Mouse (Mus musculus): ENCODE data around the gene Riok2. TPM values are rescaled to one million over a fixed set of nuclear protein-coding genes. Genes with fewer than 3 reads are reported as not detected.

Riok2 gene
- polyA plus RNA-seq, 1 experiment from 2014 or later = 25.9 TPM

DNA sequence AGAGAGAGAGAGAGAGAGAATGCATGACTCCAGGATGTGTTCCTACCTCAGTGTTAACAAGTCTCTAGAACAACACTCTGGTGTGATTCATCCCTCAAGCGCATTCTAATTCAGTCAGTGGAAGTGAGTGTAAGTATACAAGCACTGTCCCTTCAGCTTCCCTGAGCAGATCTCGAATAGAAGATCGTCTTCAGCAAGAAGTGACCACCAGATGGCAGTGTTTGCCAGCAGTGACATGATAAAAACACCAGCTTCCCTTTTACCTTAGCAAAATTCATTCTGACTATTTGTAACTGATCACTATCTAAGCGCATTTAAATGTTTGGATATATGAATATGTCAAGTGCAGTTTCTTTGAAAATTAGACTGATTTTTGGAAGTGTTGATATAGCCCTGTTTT is 20.2 kb downstream of the Riok2 start:
- H3K4me1 ChIP-seq (replicated peaks) = no peaks in the 10 kb centered on the region; the same call in 1 of the 2 replicates
- H3K27me3 ChIP-seq (ENCODE audit: insufficient read depth, poor library complexity, severe bottlenecking) = no peaks in the 10 kb centered on the region
- no peak overlapping the region for H3K27ac ChIP-seq
- H3K9me3 ChIP-seq = no peaks in the 10 kb centered on the region
- H3K4me3 ChIP-seq = no peak overlapping the region
- peak; percentile 66 for DNase-seq (ENCODE audit: low spot score)
- WGBS = 36% methylated on average over 4 of the region's 4 CpGs
- H3K36me3 ChIP-seq = peaks cover 54% of the 10 kb centered on the region

DNA sequence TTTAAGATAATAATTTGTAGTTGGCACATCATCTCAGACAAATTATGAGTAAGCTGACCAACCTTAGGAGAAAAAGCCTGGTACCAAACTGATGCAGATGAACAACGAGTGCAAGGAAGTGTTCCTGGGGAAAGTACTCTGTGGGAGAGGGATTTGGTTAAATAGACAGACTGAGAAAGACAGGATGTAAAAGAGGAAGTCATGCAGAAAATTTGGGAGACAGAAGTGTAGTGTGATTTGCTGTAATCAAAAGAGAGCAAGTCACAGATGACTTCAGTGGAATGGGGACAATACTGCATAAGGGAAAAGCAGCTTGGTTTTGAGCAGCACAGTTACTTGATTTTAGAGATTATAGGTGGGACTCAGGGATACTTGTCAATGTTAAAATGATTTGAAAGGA is 22.8 kb downstream of the Riok2 start:
- 33% methylated on average over 1 of the region's 1 CpGs for WGBS
- H3K27me3 ChIP-seq (ENCODE audit: insufficient read depth, poor library complexity, severe bottlenecking) = no peaks in the 10 kb centered on the region
- DNase-seq (ENCODE audit: low spot score) = no peak
- no peaks in the 10 kb centered on the region; the same call in 1 of the 2 replicates for H3K4me1 ChIP-seq (replicated peaks)
- no peaks in the 10 kb centered on the region for H3K9me3 ChIP-seq
- no peak overlapping the region for H3K4me3 ChIP-seq
- H3K36me3 ChIP-seq = peaks cover 33% of the 10 kb centered on the region
- H3K27ac ChIP-seq = no peak overlapping the region

DNA sequence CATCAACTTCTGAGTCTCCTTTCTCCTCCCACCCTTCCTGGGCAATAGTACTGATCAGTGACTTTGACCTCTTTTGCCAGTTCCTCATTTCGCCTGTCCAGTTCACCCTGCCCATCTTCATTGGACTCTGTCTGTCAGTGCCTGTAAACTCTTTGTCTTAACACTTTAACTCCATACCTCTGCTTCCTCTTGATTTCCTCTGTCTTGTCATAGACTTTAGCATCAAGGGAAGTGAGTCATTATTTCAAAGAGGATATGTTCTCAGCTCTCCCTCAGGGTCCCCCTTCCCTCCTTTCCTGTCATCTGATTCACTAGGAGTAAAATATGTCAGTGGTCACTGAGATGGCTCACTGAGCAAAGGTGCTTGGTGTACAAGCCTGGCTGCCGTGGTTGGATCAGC is 24.6 kb downstream of the Riok2 start:
- no peak for DNase-seq (ENCODE audit: low spot score)
- H3K27ac ChIP-seq = no peak overlapping the region
- H3K4me1 ChIP-seq (replicated peaks) = peaks cover 14% of the 10 kb centered on the region
- H3K36me3 ChIP-seq = peaks cover 23% of the 10 kb centered on the region
- no peaks in the 10 kb centered on the region for H3K27me3 ChIP-seq (ENCODE audit: insufficient read depth, poor library complexity, severe bottlenecking)
- H3K9me3 ChIP-seq = no peaks in the 10 kb centered on the region
- H3K4me3 ChIP-seq = no peak overlapping the region
- WGBS = 85% methylated on average over 2 of the region's 2 CpGs

DNA sequence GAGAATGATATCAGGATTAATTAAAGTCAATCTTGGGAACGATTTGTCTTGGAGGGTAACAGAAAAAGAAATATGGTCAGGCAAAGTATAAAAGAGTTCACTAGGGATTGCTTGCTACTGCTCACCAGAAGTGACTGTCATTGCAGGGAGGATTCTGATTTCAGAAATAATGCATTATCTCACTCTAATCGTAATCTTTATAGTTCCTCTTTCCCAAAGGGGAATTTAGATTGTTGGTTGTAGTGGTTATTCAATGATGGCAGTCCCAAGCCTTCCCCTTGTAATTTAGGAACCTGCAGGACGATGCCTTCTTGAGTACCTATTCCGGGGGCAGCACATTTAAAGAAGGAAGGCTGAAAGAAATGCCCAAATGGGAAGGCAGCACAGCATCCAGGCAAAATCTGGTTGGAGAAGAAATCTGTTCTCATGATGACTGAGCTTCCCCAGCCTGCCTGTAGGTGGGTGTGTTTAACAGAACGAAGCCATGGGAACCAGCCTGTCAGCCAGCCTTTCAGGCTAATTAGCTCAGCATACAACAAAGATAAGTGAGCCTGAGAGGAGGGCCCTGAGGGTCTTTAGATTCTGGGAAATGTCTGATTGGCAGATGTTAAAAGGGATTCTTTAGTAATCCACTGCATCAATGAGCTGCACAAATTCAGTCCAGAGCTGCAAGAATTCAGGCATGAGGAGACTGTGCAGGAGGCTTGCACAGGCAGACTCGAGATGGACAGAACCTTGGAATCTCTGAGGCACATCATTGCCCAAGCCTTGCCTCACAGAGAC is 28.3 kb downstream of the Riok2 start, which contains the start of gene Lix1:
TSS of gene Lix1 (plus strand) at position 451 of the 783 bp plus-strand sequence.
- peak; percentile 80 for DNase-seq (ENCODE audit: low spot score)
- peaks cover 32% of the 10 kb centered on the region for H3K4me1 ChIP-seq (replicated peaks)
- 29% methylated on average over 6 of the region's 6 CpGs for WGBS

DNA sequence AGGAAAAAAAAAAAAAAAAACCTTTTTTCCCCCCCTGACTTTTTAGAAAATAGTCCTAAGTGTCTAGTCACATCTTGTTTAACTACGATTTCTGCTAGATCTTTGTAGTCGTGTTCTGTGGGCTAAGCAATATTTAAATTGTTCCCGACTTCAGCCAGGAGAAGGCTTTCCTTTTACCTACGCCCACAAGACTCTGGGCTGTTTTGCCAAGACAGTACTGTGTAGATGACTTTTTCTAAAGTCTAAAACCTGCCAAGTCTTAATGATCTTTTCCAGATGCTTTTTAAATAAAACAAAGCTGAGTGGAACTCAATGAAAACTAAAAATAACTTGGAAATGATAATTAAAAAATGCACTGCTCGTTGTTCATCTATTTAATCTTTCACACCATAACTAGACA is 28.9 kb downstream of the Riok2 start:
- Histone ChIP-seq H3K4me3 (peak overlapping the region; percentile 49), H3K4me1 (replicated peaks) (peaks cover 36% of the 10 kb centered on the region), H3K27me3 (ENCODE audit: insufficient read depth, poor library complexity, severe bottlenecking) (no peaks in the 10 kb centered on the region), H3K36me3 (0 out of 2 replicates have a peak, but pooled peaks cover 3% of the 10 kb centered on the region), H3K9me3 (no peaks in the 10 kb centered on the region), H3K27ac (peak overlapping the region; percentile 65)
- DNase-seq (ENCODE audit: low spot score) = no peak
- WGBS = 30% methylated on average over 5 of the region's 5 CpGs

More for the DNA sequence above, 28.3 kb downstream of the Riok2 start, which contains the start of gene Lix1:
- Histone ChIP-seq H3K36me3 (0 out of 2 replicates have a peak, but pooled peaks cover 3% of the 10 kb centered on the region), H3K27me3 (ENCODE audit: insufficient read depth, poor library complexity, severe bottlenecking) (no peaks in the 10 kb centered on the region), H3K9me3 (no peaks in the 10 kb centered on the region), H3K4me3 (peak within 1 kb of the TSS; percentile 49), H3K27ac (peak within 1 kb of the TSS; percentile 65)

DNA sequence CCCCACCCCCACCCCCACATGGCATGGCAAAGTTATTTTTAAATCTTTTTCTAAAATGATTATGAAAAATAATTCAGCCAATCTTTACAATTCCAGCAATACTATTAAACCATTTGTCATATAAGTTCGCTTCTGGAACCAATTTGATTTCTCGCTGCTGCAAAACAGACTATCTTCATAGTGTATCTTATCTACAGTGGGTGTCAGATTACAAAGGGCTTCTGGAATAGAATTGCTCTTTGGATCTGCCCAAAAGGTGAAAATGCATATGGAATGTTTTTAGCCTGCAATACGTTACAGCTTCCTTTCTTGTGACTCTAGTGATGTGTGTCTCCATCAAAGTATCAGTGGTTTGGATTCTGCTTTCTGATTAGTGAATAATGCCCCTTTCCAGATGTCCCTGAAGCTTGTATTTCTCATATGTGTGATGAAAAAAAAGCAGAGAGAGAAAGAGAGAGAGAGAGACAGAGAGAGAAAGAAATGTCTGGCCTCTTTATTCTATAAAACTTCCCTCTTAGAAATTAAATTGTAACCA is 29.5 kb downstream of the Riok2 start:
- no peak for DNase-seq (ENCODE audit: low spot score)

DNA sequence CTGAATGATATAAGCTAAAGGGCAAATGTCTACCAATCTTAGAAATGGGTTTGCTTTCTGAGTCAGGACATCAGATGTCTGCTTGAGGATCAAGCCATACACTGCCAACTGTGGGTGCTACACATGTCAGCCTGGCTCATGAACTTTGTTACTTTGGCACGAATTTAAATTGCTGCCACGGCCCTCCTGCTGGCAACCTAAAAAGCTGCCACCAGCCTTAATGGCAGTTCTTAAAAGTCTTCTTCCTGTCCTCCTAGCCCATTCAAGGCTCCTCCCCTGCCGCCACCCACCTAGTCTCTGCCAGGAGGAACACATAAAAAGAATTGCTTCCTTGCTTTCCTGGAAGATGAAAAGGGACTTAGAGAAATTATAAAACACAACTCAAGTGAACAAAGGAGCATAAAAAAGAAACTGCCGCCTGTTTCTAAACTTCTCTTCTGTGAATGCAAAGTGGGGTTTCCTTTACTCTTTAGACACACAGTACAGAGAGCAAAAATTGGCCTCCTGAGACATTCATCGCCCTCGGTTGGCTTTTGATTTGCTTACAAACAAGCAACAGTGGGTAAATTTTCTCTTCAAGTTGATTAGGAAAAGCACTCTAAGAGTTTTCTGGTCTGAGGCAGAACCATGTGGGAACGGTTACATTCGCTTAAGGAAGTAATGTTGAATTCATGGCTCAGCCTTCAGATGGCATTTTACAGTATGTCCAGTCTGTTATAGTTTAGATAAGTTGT is 30.9 kb downstream of the Riok2 start:
- Histone ChIP-seq H3K4me3 (peak overlapping the region; percentile 49), H3K27me3 (ENCODE audit: insufficient read depth, poor library complexity, severe bottlenecking) (no peaks in the 10 kb centered on the region), H3K27ac (peak overlapping the region; percentile 69), H3K4me1 (replicated peaks) (peaks cover 54% of the 10 kb centered on the region), H3K36me3 (0 out of 2 replicates have a peak, but pooled peaks cover 3% of the 10 kb centered on the region), H3K9me3 (no peaks in the 10 kb centered on the region)
- 40% methylated on average over 8 of the region's 8 CpGs for WGBS
- no peak for DNase-seq (ENCODE audit: low spot score)

More for the DNA sequence above, 29.5 kb downstream of the Riok2 start:
- Histone ChIP-seq H3K36me3 (0 out of 2 replicates have a peak, but pooled peaks cover 3% of the 10 kb centered on the region), H3K4me3 (peak overlapping the region; percentile 49), H3K27ac (peak overlapping the region; percentile 68; the same call in 1 of the 2 replicates), H3K9me3 (no peaks in the 10 kb centered on the region), H3K4me1 (replicated peaks) (peaks cover 42% of the 10 kb centered on the region), H3K27me3 (ENCODE audit: insufficient read depth, poor library complexity, severe bottlenecking) (no peaks in the 10 kb centered on the region)
- WGBS = 25% methylated on average over 3 of the region's 3 CpGs

DNA sequence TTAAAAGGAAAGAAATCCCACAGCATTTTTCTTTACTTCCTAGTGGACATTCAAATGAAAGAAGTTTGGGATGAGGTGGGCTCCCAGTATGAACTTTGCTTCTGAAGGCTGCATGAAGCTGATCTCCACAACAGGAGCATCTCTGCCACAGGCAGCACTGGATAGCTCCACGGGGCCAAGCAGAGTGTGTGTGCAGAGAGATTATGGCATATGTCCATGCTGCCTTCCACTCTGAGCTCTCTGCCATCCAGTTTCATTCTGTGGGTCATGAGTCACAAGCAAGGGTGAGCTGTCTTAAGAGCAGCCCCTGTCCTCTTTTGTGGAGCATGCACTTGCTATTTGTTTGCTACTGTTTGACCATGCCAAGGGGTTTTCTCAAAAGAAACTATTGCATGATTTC is 31.5 kb downstream of the Riok2 start:
- Histone ChIP-seq H3K4me3 (no peak overlapping the region), H3K9me3 (no peaks in the 10 kb centered on the region), H3K36me3 (0 out of 2 replicates have a peak, but pooled peaks cover 3% of the 10 kb centered on the region), H3K27ac (peak overlapping the region; percentile 45; the same call in 1 of the 2 replicates), H3K27me3 (ENCODE audit: insufficient read depth, poor library complexity, severe bottlenecking) (no peaks in the 10 kb centered on the region), H3K4me1 (replicated peaks) (peaks cover 61% of the 10 kb centered on the region)
- DNase-seq (ENCODE audit: low spot score) = no peak
- WGBS = 69% methylated on average over 1 of the region's 1 CpGs

DNA sequence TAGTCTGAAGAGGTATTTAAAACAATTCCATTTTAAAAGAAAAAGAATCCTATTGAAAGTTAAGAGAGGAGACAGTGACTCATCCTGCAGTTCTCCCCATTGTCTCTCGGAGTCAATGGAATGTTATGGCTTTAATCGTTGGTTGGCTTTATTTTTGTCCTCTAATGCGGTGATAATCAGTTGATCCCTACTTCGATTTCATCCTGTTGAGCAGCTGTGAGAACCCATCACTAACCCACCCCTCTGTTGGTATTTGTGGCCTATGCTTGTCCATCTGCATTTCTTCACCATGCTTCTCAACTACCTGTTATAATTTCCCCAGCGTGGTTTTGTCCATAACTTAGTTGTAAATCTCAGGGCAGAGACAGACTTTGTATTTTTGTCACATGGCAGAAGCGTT is 34.0 kb downstream of the Riok2 start:
- no peak overlapping the region for H3K4me3 ChIP-seq
- H3K27me3 ChIP-seq (ENCODE audit: insufficient read depth, poor library complexity, severe bottlenecking) = no peaks in the 10 kb centered on the region
- 38% methylated on average over 6 of the region's 6 CpGs for WGBS
- DNase-seq (ENCODE audit: low spot score) = no peak
- H3K9me3 ChIP-seq = no peaks in the 10 kb centered on the region
- 0 out of 2 replicates have a peak, but pooled peaks cover 4% of the 10 kb centered on the region for H3K36me3 ChIP-seq
- H3K4me1 ChIP-seq (replicated peaks) = peaks cover 55% of the 10 kb centered on the region
- peak overlapping the region; percentile 70; the same call in 1 of the 2 replicates for H3K27ac ChIP-seq

DNA sequence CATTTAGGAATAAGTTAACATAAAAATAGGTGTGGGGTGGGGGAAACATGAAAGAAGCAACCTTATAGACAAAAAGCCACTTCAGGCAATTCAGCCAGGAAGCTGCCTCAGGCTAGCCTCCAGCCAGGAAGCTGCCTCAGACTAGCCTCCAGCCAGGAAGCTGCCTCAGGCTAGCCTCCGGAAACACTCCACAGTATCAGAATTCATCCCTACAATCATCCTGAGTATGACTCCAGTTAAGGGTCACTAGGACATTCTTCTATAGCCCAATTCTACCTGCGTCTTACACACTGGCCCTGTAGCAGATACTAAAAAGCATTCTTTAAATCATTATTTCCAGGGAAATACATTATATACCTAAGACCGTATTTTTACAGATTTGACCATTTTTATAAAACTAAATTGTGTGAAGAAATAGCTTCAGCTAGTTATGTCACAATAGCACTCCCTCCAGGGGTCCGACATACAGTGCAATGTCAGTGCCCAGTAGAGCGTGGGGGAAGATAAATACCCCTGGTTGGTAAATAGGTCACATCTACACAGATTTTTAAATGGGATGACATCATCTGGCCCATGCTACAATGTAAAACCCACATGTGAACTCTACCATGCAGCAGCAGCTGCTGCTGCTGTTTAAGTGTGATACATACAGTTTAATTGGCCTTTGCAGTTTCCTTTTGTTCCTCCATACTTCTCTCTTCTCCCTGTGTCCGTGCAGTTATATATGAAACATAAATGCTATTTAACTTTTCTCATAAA is 34.8 kb downstream of the Riok2 start:
- peak overlapping the region; percentile 70 for H3K27ac ChIP-seq
- no peak for DNase-seq (ENCODE audit: low spot score)
- H3K9me3 ChIP-seq = no peaks in the 10 kb centered on the region
- 39% methylated on average over 6 of the region's 6 CpGs for WGBS
- H3K4me1 ChIP-seq (replicated peaks) = peaks cover 48% of the 10 kb centered on the region
- 0 out of 2 replicates have a peak, but pooled peaks cover 9% of the 10 kb centered on the region for H3K36me3 ChIP-seq
- H3K27me3 ChIP-seq (ENCODE audit: insufficient read depth, poor library complexity, severe bottlenecking) = no peaks in the 10 kb centered on the region
- no peak overlapping the region for H3K4me3 ChIP-seq

DNA sequence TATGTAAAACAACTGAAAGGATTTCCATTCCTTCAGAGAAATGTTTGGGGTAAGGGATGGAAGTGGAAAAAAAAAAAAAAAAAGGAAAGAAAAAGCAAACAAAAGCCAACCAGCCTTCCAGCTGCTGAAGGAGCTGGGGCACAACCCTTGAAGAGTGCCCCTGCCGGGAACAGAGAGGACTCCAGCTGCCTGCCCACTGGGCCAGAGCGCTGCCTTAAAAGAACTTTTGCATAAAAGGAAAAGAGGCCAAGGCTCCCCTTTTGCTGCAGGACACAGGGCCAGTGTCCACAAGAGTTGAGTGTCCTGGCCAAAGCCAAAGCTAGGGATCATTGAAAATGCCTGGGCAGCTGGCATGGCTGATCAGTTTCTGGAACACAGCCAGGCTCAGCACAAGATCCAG is 35.5 kb downstream of the Riok2 start:
- no peaks in the 10 kb centered on the region for H3K9me3 ChIP-seq
- H3K27me3 ChIP-seq (ENCODE audit: insufficient read depth, poor library complexity, severe bottlenecking) = no peaks in the 10 kb centered on the region
- H3K27ac ChIP-seq = peak overlapping the region; percentile 79
- H3K4me1 ChIP-seq (replicated peaks) = peaks cover 42% of the 10 kb centered on the region
- peaks cover 12% of the 10 kb centered on the region; the same call in 1 of the 2 replicates for H3K36me3 ChIP-seq
- H3K4me3 ChIP-seq = no peak overlapping the region
- peak; percentile 64 for DNase-seq (ENCODE audit: low spot score)
- 4% methylated on average over 2 of the region's 2 CpGs for WGBS

DNA sequence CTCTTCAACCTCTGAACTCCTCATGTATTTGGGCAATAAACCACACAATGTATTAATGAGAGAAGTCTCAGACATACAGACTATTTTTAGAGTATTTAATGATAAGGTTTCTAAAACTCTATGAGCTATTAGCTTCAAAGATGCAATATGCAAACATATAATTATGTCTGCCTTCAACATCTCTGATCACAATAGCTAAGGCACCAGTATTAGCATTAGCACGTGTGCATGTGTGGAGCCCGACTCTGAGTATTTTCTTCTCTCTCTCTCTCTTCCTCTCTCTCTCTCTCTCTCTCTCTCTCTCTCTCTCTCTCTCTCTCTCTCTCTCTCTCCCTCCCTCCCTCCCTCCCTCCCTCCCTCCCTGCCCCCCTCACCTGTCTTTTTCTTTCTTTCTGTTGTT is 37.3 kb downstream of the Riok2 start:
- H3K4me3 ChIP-seq = no peak overlapping the region
- no peaks in the 10 kb centered on the region for H3K9me3 ChIP-seq
- DNase-seq (ENCODE audit: low spot score) = no peak
- peaks cover 9% of the 10 kb centered on the region; the same call in 1 of the 2 replicates for H3K36me3 ChIP-seq
- 60% methylated on average over 2 of the region's 2 CpGs for WGBS
- H3K27ac ChIP-seq = no peak overlapping the region
- H3K4me1 ChIP-seq (replicated peaks) = peaks cover 32% of the 10 kb centered on the region
- H3K27me3 ChIP-seq (ENCODE audit: insufficient read depth, poor library complexity, severe bottlenecking) = no peaks in the 10 kb centered on the region
